In genomic region chr1:167289567-167290262, GRCm38 (mm10) we compare ENCODE assay signal across 8 mouse cellular contexts. TPM values are rescaled to one million over a fixed set of nuclear protein-coding genes. Genes with fewer than 3 reads are reported as not detected.
A peak's percentile ranks its signal among the peaks of the same experiment; 100 is the strongest.
DNase-seq lines count a peak whose midpoint lies in the region; ATAC-seq lines count a peak whose summit lies in the region.

No protein-coding gene starts in this region.

- no peaks in the 10 kb centered on the region for H3K9me3 ChIP-seq in heart, embryonic 12.5 days (replicated peaks)
- no peaks in the 10 kb centered on the region for H3K9me3 ChIP-seq in midbrain, embryonic 14.5 days (ENCODE audit: control insufficient read depth, low read length)

- WGBS in heart, embryonic 12.5 days: 8% methylated on average over 11 of the region's 11 CpGs
- 4% methylated on average over 11 of the region's 11 CpGs for WGBS in midbrain, embryonic 14.5 days

- DNase-seq in heart, adult 8-10 months (ENCODE audit: low spot score): no peak
- peak; percentile 56 for DNase-seq in MN1 (ENCODE audit: low spot score)
- DNase-seq in midbrain, embryonic 14.5 days: peak; percentile 59
- no peak for DNase-seq in left cerebral cortex, postnatal 14 days (ENCODE audit: low spot score in 2 of 2)
- no peak for DNase-seq in ovary, adult 18-20 months (ENCODE audit: low spot score)

- H3K4me2 ChIP-seq in heart, embryonic 12.5 days: peak overlapping the region; percentile 46
- H3K4me2 ChIP-seq in midbrain, embryonic 14.5 days (ENCODE audit: low read length): peak overlapping the region; percentile 33; the same call in 1 of the 2 replicates

- intact Hi-C loops in left cerebral cortex, postnatal 14 days (cut with DNase I): no loop called here

- no peaks in the 10 kb centered on the region for H3K36me3 ChIP-seq in heart, embryonic 12.5 days
- H3K36me3 ChIP-seq in midbrain, embryonic 14.5 days (ENCODE audit: control insufficient read depth, insufficient read depth, low read length): no peaks in the 10 kb centered on the region

- H3K4me1 ChIP-seq in heart, embryonic 12.5 days (replicated peaks): peaks cover 36% of the 10 kb centered on the region
- H3K4me1 ChIP-seq in midbrain, embryonic 14.5 days (ENCODE audit: control insufficient read depth, insufficient read depth, low read length): peaks cover 16% of the 10 kb centered on the region; the same call in 1 of the 2 replicates

- no peak overlapping the region for H3K9ac ChIP-seq in heart, embryonic 12.5 days
- 0 out of 2 replicates have a peak overlapping the region, but pooled peaks have one; percentile 12 for H3K9ac ChIP-seq in midbrain, embryonic 14.5 days (replicated peaks; ENCODE audit: low read length)

- no peak overlapping the region for H3K4me3 ChIP-seq in heart, embryonic 12.5 days
- no peak overlapping the region for H3K4me3 ChIP-seq in midbrain, embryonic 14.5 days (replicated peaks; ENCODE audit: low read depth, low read length)

- no peak for ATAC-seq in heart, embryonic 12.5 days (ENCODE audit: insufficient number of reproducible peaks, low FRiP score)
- ATAC-seq in granulocyte monocyte progenitor cell, adult 5-6 weeks (replicated peaks; ENCODE audit: poor library complexity, severe bottlenecking): 0 out of 2 replicates have a peak, but pooled peaks have one; percentile 12
- ATAC-seq in midbrain, embryonic 14.5 days (ENCODE audit: low FRiP score, low TSS enrichment): peak; percentile 42; the same call in 1 of the 2 replicates
- ATAC-seq in monocyte, adult 5-6 weeks (replicated peaks; ENCODE audit: insufficient number of reproducible peaks, low FRiP score, low TSS enrichment, poor library complexity, severe bottlenecking): no peak

- no peak overlapping the region for H3K27ac ChIP-seq in heart, embryonic 12.5 days (ENCODE audit: poor library complexity, severe bottlenecking)
- H3K27ac ChIP-seq in midbrain, embryonic 14.5 days (replicated peaks; ENCODE audit: low read depth, low read length): 0 out of 2 replicates have a peak overlapping the region, but pooled peaks have one; percentile 37

- H3K27me3 ChIP-seq in heart, embryonic 12.5 days (replicated peaks): 0 out of 2 replicates have a peak, but pooled peaks cover 6% of the 10 kb centered on the region
- H3K27me3 ChIP-seq in midbrain, embryonic 14.5 days (ENCODE audit: control insufficient read depth, insufficient read depth, low read length): no peaks in the 10 kb centered on the region

RNA-seq across cellular contexts. Expression of gene Uck2, which starts 4.6 kb away (rescaled TPM):
- 68.9 and 75.3 TPM in 2 replicates for polyA plus RNA-seq in heart, embryonic 12.5 days (2016; fragmentation: Nextera tagmentation; extraction: Ambion mirVana)
- 10 to 100 TPM; 38.7 to 50.3 (median 43.4) TPM for total RNA-seq in heart, adult 8-10 months (2022)
- 181 and 224 TPM in 2 replicates for total RNA-seq in granulocyte monocyte progenitor cell, adult 5-6 weeks (2014; fragmentation: Nextera tagmentation)
- total RNA-seq in granulocyte monocyte progenitor cell, adult 5-6 weeks (2017): 223 and 286 TPM in 2 replicates
- 51.1 and 54.1 TPM in 2 replicates for polyA plus RNA-seq in midbrain, embryonic 14.5 days (2014; fragmentation: Nextera tagmentation; extraction: Ambion mirVana)
- total RNA-seq in left cerebral cortex, postnatal 14 days (2021): 10 to 100 TPM; 74.1 to 81.2 TPM
- 12.9 to 32.1 TPM (median 23.7 TPM) in 3 replicates for total RNA-seq in monocyte, adult 5-6 weeks (2017)

RNA-seq across cellular contexts. Expression of gene Tmco1, which starts 18.5 kb away (rescaled TPM):
- polyA plus RNA-seq in heart, embryonic 12.5 days (2016; fragmentation: Nextera tagmentation; extraction: Ambion mirVana): 79.7 and 83.1 TPM in 2 replicates
- 10 to 100 TPM; 92.5 to 99.4 (median 98.8) TPM for total RNA-seq in heart, adult 8-10 months (2022)
- 97.6 and 127 TPM in 2 replicates for total RNA-seq in granulocyte monocyte progenitor cell, adult 5-6 weeks (2014; fragmentation: Nextera tagmentation)
- total RNA-seq in granulocyte monocyte progenitor cell, adult 5-6 weeks (2017): 170 and 172 TPM in 2 replicates
- 65.4 and 69.0 TPM in 2 replicates for polyA plus RNA-seq in midbrain, embryonic 14.5 days (2014; fragmentation: Nextera tagmentation; extraction: Ambion mirVana)
- 10 to 100 TPM; 44.0 to 46.4 TPM for total RNA-seq in left cerebral cortex, postnatal 14 days (2021)
- total RNA-seq in monocyte, adult 5-6 weeks (2017): 134 to 200 TPM (median 168 TPM) in 3 replicates

Comparison
In these comparisons a context has a peak if more than half of its experiments do, and no peak if none do; other contexts are left out.
1. ATAC-seq: peak in granulocyte monocyte progenitor cell, adult 5-6 weeks (single experiment) and midbrain, embryonic 14.5 days (single experiment); none in heart, embryonic 12.5 days (single experiment) and monocyte, adult 5-6 weeks (single experiment).
2. DNase-seq: peak in MN1 (single experiment) and midbrain, embryonic 14.5 days (single experiment); none in heart, adult 8-10 months (single experiment), left cerebral cortex, postnatal 14 days (0 of 2) and ovary, adult 18-20 months (single experiment).